Mouse (Mus musculus): ENCODE results near the gene Tmem120a. TPM values are rescaled to one million over a fixed set of nuclear protein-coding genes. Genes with fewer than 3 reads are reported as not detected.
A peak's percentile ranks its signal among the peaks of the same experiment; 100 is the strongest.

Gene Tmem120a
- polyA plus RNA-seq (2015; fragmentation: Nextera tagmentation; extraction: Ambion mirVana) = 80.3 and 84.5 TPM in 2 replicates

- Histone ChIP-seq H3K36me3 (peaks cover 24% of the 10 kb centered on the region), H3K4me2 (peak within 1 kb of the TSS; percentile 98), H3K4me3 (peak within 1 kb of the TSS; percentile 76), H3K9ac (peak within 1 kb of the TSS; percentile 86), H3K4me1 (replicated peaks) (peaks cover 19% of the 10 kb centered on the region), H3K27me3 (no peaks in the 10 kb centered on the region), H3K27ac (replicated peaks) (no peak within 1 kb of the TSS), H3K9me3 (peaks cover 14% of the 10 kb centered on the region)
- peak; percentile 94 for ATAC-seq (ENCODE audit: low read depth)
- WGBS = under 1% methylated on average over 60 of the region's 60 CpGs
These were observed at the start of gene Tmem120a for GRCm38 (mm10) chr5:135743741-135744609. Tmem120a (minus strand) TSS chr5:135744448.

GRCm38 (mm10) chr5:135782901-135783300, 38.7 kb upstream of the Tmem120a start:
- ATAC-seq (ENCODE audit: low read depth) = no peak
- H3K27me3 ChIP-seq = no peaks in the 10 kb centered on the region

GRCm38 (mm10) chr5:135780331-135780730, 36.1 kb upstream of the Tmem120a start:
- peak overlapping the region; percentile 93 for H3K9ac ChIP-seq

More at GRCm38 (mm10) chr5:135782901-135783300, 38.7 kb upstream of the Tmem120a start:
- H3K36me3 ChIP-seq = peaks cover 62% of the 10 kb centered on the region
- no peak overlapping the region for H3K9ac ChIP-seq
- H3K4me3 ChIP-seq = no peak overlapping the region
- no peaks in the 10 kb centered on the region for H3K9me3 ChIP-seq
- H3K27ac ChIP-seq (replicated peaks) = no peak overlapping the region
- peaks cover 26% of the 10 kb centered on the region for H3K4me1 ChIP-seq (replicated peaks)
- 85% methylated on average over 4 of the region's 4 CpGs for WGBS
- no peak overlapping the region for H3K4me2 ChIP-seq

GRCm38 (mm10) chr5:135778471-135779445, 34.5 kb upstream of the Tmem120a start, which contains the start of gene Mdh2:
Mdh2 (plus strand) TSS chr5:135778480.
- Histone ChIP-seq H3K4me1 (replicated peaks) (peaks cover 34% of the 10 kb centered on the region), H3K27ac (replicated peaks) (peak within 1 kb of the TSS; percentile 94), H3K9ac (peak within 1 kb of the TSS; percentile 95), H3K9me3 (no peaks in the 10 kb centered on the region), H3K36me3 (peaks cover 21% of the 10 kb centered on the region), H3K4me3 (peak within 1 kb of the TSS; percentile 64), H3K27me3 (no peaks in the 10 kb centered on the region), H3K4me2 (peak within 1 kb of the TSS; percentile 88)
- ATAC-seq (ENCODE audit: low read depth) = peak; percentile 98
- under 1% methylated on average over 70 of the region's 70 CpGs for WGBS

More at GRCm38 (mm10) chr5:135780331-135780730, 36.1 kb upstream of the Tmem120a start:
- no peak for ATAC-seq (ENCODE audit: low read depth)
- Histone ChIP-seq H3K36me3 (peaks cover 37% of the 10 kb centered on the region), H3K4me1 (replicated peaks) (peaks cover 34% of the 10 kb centered on the region), H3K27ac (replicated peaks) (no peak overlapping the region), H3K9me3 (no peaks in the 10 kb centered on the region), H3K27me3 (no peaks in the 10 kb centered on the region), H3K4me3 (no peak overlapping the region), H3K4me2 (peak overlapping the region; percentile 88; the same call in 1 of the 2 replicates)
- WGBS = 85% methylated on average over 8 of the region's 8 CpGs

- Histone ChIP-seq H3K36me3 (peaks cover 13% of the 10 kb centered on the region), H3K9ac (peak within 1 kb of the TSS; percentile 95), H3K9me3 (no peaks in the 10 kb centered on the region), H3K4me1 (replicated peaks) (peaks cover 34% of the 10 kb centered on the region), H3K27me3 (no peaks in the 10 kb centered on the region), H3K4me2 (peak within 1 kb of the TSS; percentile 88), H3K4me3 (peak within 1 kb of the TSS; percentile 64), H3K27ac (replicated peaks) (peak within 1 kb of the TSS; percentile 94)
- WGBS = under 1% methylated on average over 45 of the region's 45 CpGs
- peak; percentile 94 for ATAC-seq (ENCODE audit: low read depth)
These were observed 33.7 kb upstream of the Tmem120a start, which contains the start of gene Styxl1 for GRCm38 (mm10) chr5:135777796-135778470. Styxl1 (minus strand) TSS chr5:135778385.

- Histone ChIP-seq H3K9ac (no peak overlapping the region), H3K27me3 (no peaks in the 10 kb centered on the region), H3K4me3 (no peak overlapping the region), H3K4me1 (replicated peaks) (peaks cover 31% of the 10 kb centered on the region), H3K4me2 (no peak overlapping the region), H3K9me3 (no peaks in the 10 kb centered on the region), H3K27ac (replicated peaks) (no peak overlapping the region), H3K36me3 (no peaks in the 10 kb centered on the region)
- WGBS = 87% methylated on average over 4 of the region's 4 CpGs
- no peak for ATAC-seq (ENCODE audit: low read depth)
These were observed 32.3 kb upstream of the Tmem120a start for GRCm38 (mm10) chr5:135776546-135776945.

- Histone ChIP-seq H3K4me3 (no peak overlapping the region), H3K27me3 (no peaks in the 10 kb centered on the region), H3K36me3 (no peaks in the 10 kb centered on the region), H3K9ac (no peak overlapping the region), H3K4me1 (replicated peaks) (peaks cover 5% of the 10 kb centered on the region), H3K9me3 (no peaks in the 10 kb centered on the region), H3K27ac (replicated peaks) (no peak overlapping the region), H3K4me2 (no peak overlapping the region)
- WGBS = 67% methylated on average over 3 of the region's 3 CpGs
- no peak for ATAC-seq (ENCODE audit: low read depth)
These were observed 28.3 kb upstream of the Tmem120a start for GRCm38 (mm10) chr5:135772519-135772918.

GRCm38 (mm10) chr5:135764971-135765370, 20.7 kb upstream of the Tmem120a start:
- 75% methylated on average over 3 of the region's 3 CpGs for WGBS
- H3K4me3 ChIP-seq = no peak overlapping the region
- no peak for ATAC-seq (ENCODE audit: low read depth)

GRCm38 (mm10) chr5:135763526-135763925, 19.3 kb upstream of the Tmem120a start:
- ATAC-seq (ENCODE audit: low read depth) = no peak
- H3K9ac ChIP-seq = no peak overlapping the region
- no peaks in the 10 kb centered on the region for H3K4me1 ChIP-seq (replicated peaks)
- H3K27ac ChIP-seq (replicated peaks) = no peak overlapping the region
- no peak overlapping the region for H3K4me3 ChIP-seq
- no peak overlapping the region for H3K4me2 ChIP-seq
- no peaks in the 10 kb centered on the region for H3K27me3 ChIP-seq
- WGBS = 6% methylated on average over 7 of the region's 7 CpGs
- H3K36me3 ChIP-seq = no peaks in the 10 kb centered on the region
- H3K9me3 ChIP-seq = no peaks in the 10 kb centered on the region

More at GRCm38 (mm10) chr5:135764971-135765370, 20.7 kb upstream of the Tmem120a start:
- Histone ChIP-seq H3K27me3 (no peaks in the 10 kb centered on the region), H3K27ac (replicated peaks) (no peak overlapping the region), H3K36me3 (no peaks in the 10 kb centered on the region), H3K9ac (no peak overlapping the region), H3K4me1 (replicated peaks) (no peaks in the 10 kb centered on the region), H3K4me2 (no peak overlapping the region), H3K9me3 (no peaks in the 10 kb centered on the region)

- no peak for ATAC-seq (ENCODE audit: low read depth)
- no peak overlapping the region for H3K9ac ChIP-seq
- no peaks in the 10 kb centered on the region for H3K36me3 ChIP-seq
- no peaks in the 10 kb centered on the region for H3K9me3 ChIP-seq
- no peaks in the 10 kb centered on the region for H3K27me3 ChIP-seq
- no peak overlapping the region for H3K4me3 ChIP-seq
- 74% methylated on average over 3 of the region's 3 CpGs for WGBS
- H3K4me1 ChIP-seq (replicated peaks) = no peaks in the 10 kb centered on the region
- no peak overlapping the region for H3K4me2 ChIP-seq
- H3K27ac ChIP-seq (replicated peaks) = no peak overlapping the region
These were observed 17.6 kb upstream of the Tmem120a start for GRCm38 (mm10) chr5:135761881-135762280.

GRCm38 (mm10) chr5:135751595-135751994, 7.3 kb upstream of the Tmem120a start:
- 74% methylated on average over 2 of the region's 2 CpGs for WGBS
- no peaks in the 10 kb centered on the region for H3K36me3 ChIP-seq
- ATAC-seq (ENCODE audit: low read depth) = no peak

More at GRCm38 (mm10) chr5:135751595-135751994, 7.3 kb upstream of the Tmem120a start:
- no peaks in the 10 kb centered on the region for H3K27me3 ChIP-seq
- H3K4me3 ChIP-seq = no peak overlapping the region
- no peaks in the 10 kb centered on the region; the same call in 1 of the 2 replicates for H3K4me1 ChIP-seq (replicated peaks)
- no peak overlapping the region for H3K4me2 ChIP-seq
- peaks cover 15% of the 10 kb centered on the region for H3K9me3 ChIP-seq
- H3K9ac ChIP-seq = no peak overlapping the region
- H3K27ac ChIP-seq (replicated peaks) = no peak overlapping the region
